Mouse (Mus musculus) gastrocnemius, adult 2 months (tissue): Measurements from ENCODE around the gene Epn1. TPM values are rescaled to one million over a fixed set of nuclear protein-coding genes. Genes with fewer than 3 reads are reported as not detected.
"Not testable (repeated sequence)": the region's sequence is repeated elsewhere in the genome, so short reads cannot be mapped to it uniquely, and the experiment has no call there.

ENCODE experiments used
- DNase-seq: peaks from one replicate; pipeline ENCODE4 v3.0.0; 2022
- H3K27ac ChIP-seq: fragments of 200-600 bp; 2 replicates; pipeline ENCODE4 v1.8.1; 2022; ENCODE audit warnings: mild to moderate bottlenecking
- H3K4me3 ChIP-seq: fragments of 200-600 bp; 2 replicates; pipeline ENCODE4 v1.8.1; 2022; ENCODE audit warnings: mild to moderate bottlenecking, moderate library complexity
- CTCF ChIP-seq: fragments of 200-600 bp; IDR thresholded peaks from 2 replicates; pipeline ENCODE4 v1.8.1; 2022; ENCODE audit warnings: antibody characterized with exemption, mild to moderate bottlenecking, moderate library complexity
- intact Hi-C: fragments of 180-260 bp; cut with DNase I; formaldehyde crosslinking; loops from one replicate; pipeline ENCODE4 v1.15.1; 2025
- total RNA-seq, 2 experiments: library from RNA; stranded (reverse); gene quantifications; 2 replicates each; pipeline ENCODE4 v1.2.3; 2021

The Epn1 gene
- total RNA-seq, 2 experiments from 2014 or later, result 165 to 171 TPM

DNA sequence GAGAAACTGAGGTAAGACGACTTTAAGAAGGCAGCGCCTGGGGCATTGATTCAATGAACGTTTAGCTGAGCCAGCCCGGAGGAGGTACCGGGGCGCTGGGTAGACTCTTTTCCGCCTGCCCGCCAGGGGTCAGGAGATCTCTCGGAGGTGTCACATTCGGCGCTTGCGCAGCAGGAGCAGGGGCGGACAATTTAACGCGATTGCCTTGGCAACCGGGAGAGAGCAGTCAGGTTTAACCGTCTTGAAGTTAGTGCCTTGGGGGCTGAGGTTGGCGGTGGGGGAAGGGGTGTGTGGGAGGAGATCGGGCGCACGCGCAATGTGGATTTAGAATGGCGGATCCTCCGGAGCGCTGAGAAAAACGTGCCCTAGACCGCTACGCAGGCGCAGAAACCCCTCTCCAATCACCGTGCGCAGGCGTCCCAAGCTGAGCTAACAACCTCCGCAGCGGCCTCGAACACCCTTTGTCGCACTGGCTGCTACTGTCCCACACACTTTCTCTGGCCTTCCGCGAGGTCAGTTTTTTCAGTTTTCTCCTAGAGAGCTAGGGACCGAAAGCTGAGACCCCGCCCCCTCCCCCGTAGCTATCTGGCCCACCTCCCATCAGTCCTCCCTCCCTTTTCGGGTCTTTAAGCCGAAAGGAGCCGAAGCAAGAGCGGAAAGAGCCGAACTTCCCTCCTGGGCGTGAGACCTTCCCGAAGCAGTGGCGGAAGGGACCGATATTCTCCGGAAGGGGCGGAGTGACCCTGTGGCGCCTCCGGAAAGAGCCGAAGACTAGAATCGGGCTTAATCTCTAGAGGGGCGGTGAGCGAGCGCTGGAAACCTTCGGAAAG is 18.9 kb upstream of the Epn1 start:
- intact Hi-C loops, result loop anchor here (2.0 to 5.0 kb wide), 3 partner anchors 46 to 924 kb away; partner anchors contain the start of genes Fiz1, Gm44973, Leng8 and Zfp524
- peak; percentile 76 for TF ChIP-seq CTCF
- H3K27ac ChIP-seq, result peak overlapping the region; percentile 99
- H3K4me3 ChIP-seq, result peak overlapping the region; percentile 91
- peak; percentile 99 for DNase-seq

- TF ChIP-seq CTCF, result no peak
- Histone ChIP-seq H3K4me3 (peak within 1 kb of the TSS; percentile 91), H3K27ac (peak within 1 kb of the TSS; percentile 99)
- intact Hi-C loops, result loop anchor here (1.0 to 5.0 kb wide), 4 partner anchors 18 to 925 kb away; partner anchors contain the start of genes Epn1, Fiz1, Gm44973 and Leng8
- peak; percentile 98 for DNase-seq
Observed at GRCm38 (mm10) chr7:5061774-5062359, 18.2 kb upstream of the Epn1 start, which contains the start of gene U2af2. Gene U2af2, plus strand, starts transcription at chr7:5062143.

- Histone ChIP-seq H3K27ac (peak overlapping the region; percentile 99), H3K4me3 (peak overlapping the region; percentile 91)
- DNase-seq, result no peak
- intact Hi-C loops, result loop anchor here (1.0 to 5.0 kb wide), 3 partner anchors 18 to 925 kb away; partner anchors contain the start of genes Epn1 and Leng8
- TF ChIP-seq CTCF, result no peak
Observed at GRCm38 (mm10) chr7:5062360-5063001, 17.6 kb upstream of the Epn1 start.

DNA sequence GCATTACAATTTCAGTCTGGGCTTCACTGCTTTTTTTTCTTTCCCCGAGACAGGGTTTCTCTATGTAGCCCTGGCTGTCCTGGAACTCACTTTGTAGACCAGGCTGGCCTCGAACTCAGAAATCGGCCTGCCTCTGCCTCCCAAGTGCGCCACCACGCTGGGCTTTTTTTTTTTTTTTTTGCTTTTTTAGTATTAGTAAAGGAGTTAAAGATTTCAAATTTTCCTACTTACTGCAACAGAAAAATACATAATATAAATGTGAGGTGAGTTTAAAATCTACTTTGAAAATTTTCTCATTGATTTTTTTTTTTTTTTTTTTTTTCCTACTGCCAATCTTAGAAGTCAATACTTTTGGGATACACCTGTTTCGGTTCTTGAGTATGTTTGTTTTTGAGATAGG is 15.1 kb upstream of the Epn1 start:
- TF ChIP-seq CTCF, result no peak
- intact Hi-C loops, result loop anchor here (5.0 kb wide), 2 partner anchors 508 to 928 kb away; partner anchors contain the start of gene Leng8
- H3K4me3 ChIP-seq, result no peak overlapping the region

DNA sequence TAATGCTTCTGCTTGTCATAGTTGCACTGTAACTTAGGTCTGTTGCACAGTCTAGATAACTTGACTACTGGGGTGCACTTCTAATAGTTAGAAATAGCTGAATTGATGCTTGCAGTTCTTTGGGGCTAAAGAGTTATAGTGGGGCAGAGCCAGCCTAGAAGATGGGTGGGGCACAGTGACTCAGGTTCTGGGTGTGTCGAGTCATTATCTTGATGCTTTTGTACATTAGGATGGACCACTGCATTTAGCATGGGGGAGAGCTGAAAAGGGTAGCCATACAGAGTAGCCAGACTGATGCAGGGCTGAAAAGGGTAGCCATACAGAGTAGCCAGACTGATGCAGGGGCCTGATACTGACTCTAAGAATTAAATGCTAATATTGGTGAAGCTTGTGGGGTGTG is 6.4 kb upstream of the Epn1 start:
- no peak for DNase-seq
- no peak overlapping the region for H3K4me3 ChIP-seq
- no peak overlapping the region for H3K27ac ChIP-seq
- intact Hi-C loops, result no loop called here
- TF ChIP-seq CTCF, result no peak

More for the DNA sequence above, 15.1 kb upstream of the Epn1 start:
- no peak overlapping the region for H3K27ac ChIP-seq
- no peak for DNase-seq

DNA sequence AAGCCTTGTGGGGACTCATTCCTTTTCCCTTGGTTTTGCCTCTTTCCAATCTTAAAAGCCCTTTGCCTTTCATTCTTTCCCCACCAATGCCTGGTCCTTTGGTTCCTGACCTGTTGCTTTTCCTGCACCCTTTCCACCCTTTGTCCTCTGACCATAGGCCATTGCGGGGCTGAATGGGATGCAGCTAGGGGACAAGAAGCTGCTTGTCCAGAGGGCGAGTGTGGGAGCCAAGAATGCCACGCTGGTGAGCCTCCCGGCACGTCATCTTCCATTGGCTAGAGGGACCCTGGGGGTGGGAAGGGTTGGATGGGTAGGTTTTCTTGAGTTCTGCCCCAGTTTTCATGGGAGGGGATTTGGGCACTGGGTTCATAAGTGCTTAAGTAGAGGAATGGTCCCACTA is 5.1 kb upstream of the Epn1 start:
- TF ChIP-seq CTCF, result no peak
- H3K4me3 ChIP-seq, result no peak overlapping the region
- intact Hi-C loops, result no loop called here
- no peak overlapping the region for H3K27ac ChIP-seq
- DNase-seq, result no peak

GRCm38 (mm10) chr7:5076931-5077330 is 3.1 kb upstream of the Epn1 start:
- Histone ChIP-seq H3K27ac (no peak overlapping the region), H3K4me3 (no peak overlapping the region)
- TF ChIP-seq CTCF, result no peak
- no peak for DNase-seq
- intact Hi-C loops, result no loop called here

DNA sequence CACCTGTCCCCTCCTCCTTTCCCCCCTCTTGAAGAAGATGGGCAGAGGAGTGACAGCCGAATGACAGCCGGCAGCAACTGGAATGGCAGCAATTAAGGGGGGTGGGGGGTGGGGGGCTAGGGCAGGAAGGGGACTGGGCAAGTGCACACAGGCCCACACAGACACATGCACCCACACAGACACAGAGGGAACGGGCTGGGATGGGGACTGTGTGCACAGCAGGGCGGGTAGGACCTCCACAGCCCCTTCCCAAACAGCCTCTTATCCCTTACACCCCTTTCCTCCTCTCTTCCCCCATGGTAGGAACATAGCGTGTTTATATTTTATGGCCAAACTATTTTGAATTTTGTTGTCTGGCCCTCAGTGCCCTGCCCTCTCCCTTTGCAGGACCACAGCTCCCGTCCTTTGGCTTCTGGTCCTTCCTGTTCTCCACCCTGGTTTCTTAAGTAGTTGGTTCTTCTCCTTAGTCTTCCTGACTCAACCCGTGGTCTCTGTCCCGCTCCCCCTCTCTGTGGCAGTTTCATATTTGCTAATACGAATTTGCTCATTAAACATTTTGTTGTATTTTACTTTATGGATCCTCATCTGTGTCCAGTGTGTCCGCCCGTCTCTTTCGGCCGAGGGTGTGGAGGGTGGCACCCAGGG is 548 bp upstream of the Epn1 start:
- H3K4me3 ChIP-seq, result peak overlapping the region; percentile 100
- DNase-seq, result not testable (repeated sequence)
- intact Hi-C loops, result loop anchor here (1.0 to 2.0 kb wide), 2 partner anchors 17 to 45 kb away; partner anchors contain the start of genes Rasl2-9 and U2af2
- peak overlapping the region; percentile 97 for H3K27ac ChIP-seq

DNA sequence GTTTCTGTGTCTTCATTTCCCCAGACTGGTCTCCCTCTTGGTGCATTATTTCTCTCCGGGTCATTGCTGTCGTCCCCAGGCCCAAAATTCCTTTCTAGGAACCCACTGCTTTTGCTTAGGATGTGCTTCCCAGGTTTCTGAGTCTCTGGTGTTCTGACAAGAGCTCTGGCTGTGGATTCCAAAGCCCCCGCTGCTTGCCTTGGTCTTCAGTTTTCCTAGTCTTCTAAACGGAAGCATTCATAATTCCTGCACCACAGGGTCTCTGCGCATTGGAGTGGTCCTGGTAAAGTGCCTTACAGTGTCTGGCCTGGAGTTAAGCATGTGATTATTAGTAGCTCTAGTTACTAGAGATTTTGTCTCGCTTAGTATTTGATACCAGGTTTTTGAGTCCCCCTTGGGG is 780 bp downstream of the Epn1 start:
- intact Hi-C loops, result loop anchor here (1.0 to 2.0 kb wide), 2 partner anchors 19 to 44 kb away; partner anchors contain the start of genes Rasl2-9 and U2af2

GRCm38 (mm10) chr7:5081241-5081640 is 1.2 kb downstream of the Epn1 start:
- TF ChIP-seq CTCF, result no peak
- peak overlapping the region; percentile 100 for H3K4me3 ChIP-seq
- H3K27ac ChIP-seq, result peak overlapping the region; percentile 97
- DNase-seq, result no peak
- intact Hi-C loops, result loop anchor here (2.0 kb wide), 1 partner anchor 44 kb away; the partner anchor contains the start of gene Rasl2-9

More for the DNA sequence above, 780 bp downstream of the Epn1 start:
- no peak for DNase-seq
- H3K4me3 ChIP-seq, result peak overlapping the region; percentile 100
- TF ChIP-seq CTCF, result no peak
- peak overlapping the region; percentile 97 for H3K27ac ChIP-seq

- peak overlapping the region; percentile 13 for H3K4me3 ChIP-seq
- H3K27ac ChIP-seq, result no peak overlapping the region; the same call in 1 of the 2 replicates
- DNase-seq, result no peak
- intact Hi-C loops, result loop anchor here (2.0 kb wide), 1 partner anchor 43 kb away; the partner anchor contains the start of gene Rasl2-9
- TF ChIP-seq CTCF, result no peak
Observed at GRCm38 (mm10) chr7:5081939-5082338, 1.9 kb downstream of the Epn1 start.
